Comparison of ENCODE assay signal across 11 mouse cellular contexts in the genomic region with DNA sequence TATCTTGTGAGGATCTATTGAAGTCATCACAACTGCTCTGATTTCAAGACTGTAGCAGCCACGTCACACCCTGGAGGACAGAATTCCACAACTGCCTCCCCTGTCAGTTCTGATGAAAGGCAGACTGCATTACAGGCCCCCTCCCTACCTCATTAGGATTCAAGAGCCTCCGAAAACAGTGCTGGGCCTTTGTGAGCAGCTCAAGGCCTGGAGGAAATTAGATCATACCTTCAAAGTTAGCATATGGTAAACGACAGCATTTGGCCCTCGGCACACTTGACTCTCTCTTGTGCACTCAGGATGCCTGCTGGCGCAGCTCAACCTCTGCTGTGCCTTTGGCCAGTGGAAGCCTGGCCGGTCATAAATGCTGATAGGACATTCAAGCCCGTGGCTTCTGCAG.
DNase-seq lines count a peak whose midpoint lies in the region; ATAC-seq and TF ChIP-seq lines count a peak whose summit lies in the region.
"Had no signal": no experiment of that assay in that cellular context is flagged by ENCODE, and none has a peak within 500 bp of the region (broad histone marks: within the 10 kb centered on the region; RNA-seq: fewer than 3 reads in every experiment).

No protein-coding gene starts in this region.

- no peaks in the 10 kb centered on the region for H3K4me1 ChIP-seq in intestine, embryonic 14.5 days (replicated peaks; ENCODE audit: control insufficient read depth, insufficient read depth, low read length)
- no peaks in the 10 kb centered on the region for H3K4me1 ChIP-seq in intestine, postnatal 0 days (replicated peaks; ENCODE audit: control insufficient read depth, insufficient read depth, low read length)
- 0 out of 2 replicates have a peak, but pooled peaks cover 2% of the 10 kb centered on the region for H3K4me1 ChIP-seq in hindbrain, embryonic 16.5 days (ENCODE audit: control insufficient read depth, insufficient read depth, low read depth, low read length)
- no peaks in the 10 kb centered on the region for H3K4me1 ChIP-seq in stomach, postnatal 0 days (replicated peaks; ENCODE audit: control insufficient read depth, insufficient read depth)
- H3K4me1 ChIP-seq in kidney, embryonic 14.5 days (ENCODE audit: control insufficient read depth, insufficient read depth, low read length) = no peaks in the 10 kb centered on the region

- 36% methylated on average over 7 of the region's 7 CpGs for WGBS in intestine, embryonic 14.5 days
- WGBS in intestine, postnatal 0 days = 66% methylated on average over 7 of the region's 7 CpGs
- WGBS in hindbrain, embryonic 16.5 days = 38% methylated on average over 7 of the region's 7 CpGs
- 56% methylated on average over 7 of the region's 7 CpGs for WGBS in stomach, postnatal 0 days
- 38% methylated on average over 7 of the region's 7 CpGs for WGBS in kidney, embryonic 14.5 days

- ATAC-seq in intestine, embryonic 14.5 days (replicated peaks; ENCODE audit: low FRiP score, low TSS enrichment, low read depth) = peak; percentile 62
- ATAC-seq in intestine, postnatal 0 days = no peak
- peak; percentile 59 for ATAC-seq in hindbrain, embryonic 16.5 days
- ATAC-seq in stomach, postnatal 0 days (ENCODE audit: low FRiP score, low TSS enrichment) = peak; percentile 49; the same call in 1 of the 2 replicates
- ATAC-seq in kidney, embryonic 14.5 days (ENCODE audit: low FRiP score, low TSS enrichment) = no peak

- no peak for DNase-seq in intestine, embryonic 14.5 days (ENCODE audit: low spot score)
- peak; percentile 43 for DNase-seq in embryo, embryonic 11 days
- DNase-seq in stomach, postnatal 0 days (ENCODE audit: low spot score) = no peak
- DNase-seq in lung, postnatal 25 days (ENCODE audit: low spot score) = no peak
- DNase-seq in liver = no peak
- DNase-seq: gastrocnemius, postnatal 25 days; lung, postnatal 10 days had no signal

- H3K4me2 ChIP-seq in intestine, embryonic 14.5 days (ENCODE audit: low read length) = no peak overlapping the region
- no peak overlapping the region for H3K4me2 ChIP-seq in intestine, postnatal 0 days (replicated peaks; ENCODE audit: low read depth)
- no peak overlapping the region for H3K4me2 ChIP-seq in hindbrain, embryonic 16.5 days (ENCODE audit: low read length)
- no peak overlapping the region for H3K4me2 ChIP-seq in stomach, postnatal 0 days (replicated peaks; ENCODE audit: low read depth)
- H3K4me2 ChIP-seq in kidney, embryonic 14.5 days (replicated peaks; ENCODE audit: low read depth, low read length) = no peak overlapping the region

- H3K9me3 ChIP-seq in intestine, embryonic 14.5 days (ENCODE audit: control insufficient read depth, low read length) = no peaks in the 10 kb centered on the region
- no peaks in the 10 kb centered on the region for H3K9me3 ChIP-seq in intestine, postnatal 0 days (ENCODE audit: control insufficient read depth)
- H3K9me3 ChIP-seq in hindbrain, embryonic 16.5 days (ENCODE audit: control insufficient read depth, low read length) = no peaks in the 10 kb centered on the region
- H3K9me3 ChIP-seq in stomach, postnatal 0 days (ENCODE audit: control insufficient read depth, low read length) = no peaks in the 10 kb centered on the region
- H3K9me3 ChIP-seq in kidney, embryonic 14.5 days (ENCODE audit: control insufficient read depth, low read length) = no peaks in the 10 kb centered on the region
- H3K9me3 ChIP-seq: G1E had no signal

- no peak overlapping the region; the same call in 1 of the 2 replicates for H3K27ac ChIP-seq in intestine, embryonic 14.5 days (ENCODE audit: low read depth)
- no peak overlapping the region for H3K27ac ChIP-seq in intestine, postnatal 0 days (ENCODE audit: low read depth, low read length)
- H3K27ac ChIP-seq in hindbrain, embryonic 16.5 days (ENCODE audit: low read depth, low read length) = no peak overlapping the region
- H3K27ac ChIP-seq in stomach, postnatal 0 days (replicated peaks) = no peak overlapping the region
- H3K27ac ChIP-seq in kidney, embryonic 14.5 days (ENCODE audit: low read depth, low read length) = no peak overlapping the region

- no peak for TF ChIP-seq EP300 in stomach, postnatal 0 days (optimal IDR thresholded peaks at IDR 0.05)

- H3K9ac ChIP-seq in intestine, embryonic 14.5 days (ENCODE audit: low read length) = no peak overlapping the region
- no peak overlapping the region for H3K9ac ChIP-seq in intestine, postnatal 0 days (ENCODE audit: low read depth, low read length)
- no peak overlapping the region for H3K9ac ChIP-seq in hindbrain, embryonic 16.5 days (ENCODE audit: low read depth, low read length)
- no peak overlapping the region for H3K9ac ChIP-seq in stomach, postnatal 0 days (ENCODE audit: low read length)
- no peak overlapping the region for H3K9ac ChIP-seq in kidney, embryonic 14.5 days (ENCODE audit: low read depth, low read length)

- no peak overlapping the region for H3K4me3 ChIP-seq in intestine, embryonic 14.5 days (ENCODE audit: low read depth, low read length)
- no peak overlapping the region for H3K4me3 ChIP-seq in intestine, postnatal 0 days (ENCODE audit: low read depth, low read length)
- no peak overlapping the region for H3K4me3 ChIP-seq in hindbrain, embryonic 16.5 days (ENCODE audit: low read length)
- H3K4me3 ChIP-seq in stomach, postnatal 0 days (ENCODE audit: low read depth, low read length) = no peak overlapping the region
- no peak overlapping the region for H3K4me3 ChIP-seq in kidney, embryonic 14.5 days (ENCODE audit: low read length)

- peaks cover 19% of the 10 kb centered on the region for H3K36me3 ChIP-seq in intestine, embryonic 14.5 days (ENCODE audit: control insufficient read depth, insufficient read depth, low read length)
- 0 out of 2 replicates have a peak, but pooled peaks cover 12% of the 10 kb centered on the region for H3K36me3 ChIP-seq in intestine, postnatal 0 days (ENCODE audit: control insufficient read depth, insufficient read depth)
- peaks cover 9% of the 10 kb centered on the region; the same call in 1 of the 2 replicates for H3K36me3 ChIP-seq in hindbrain, embryonic 16.5 days (ENCODE audit: control insufficient read depth, insufficient read depth, low read length)
- H3K36me3 ChIP-seq in stomach, postnatal 0 days (ENCODE audit: control insufficient read depth, insufficient read depth, low read length) = 0 out of 2 replicates have a peak, but pooled peaks cover under 1% of the 10 kb centered on the region
- peaks cover 13% of the 10 kb centered on the region; the same call in 1 of the 2 replicates for H3K36me3 ChIP-seq in kidney, embryonic 14.5 days (ENCODE audit: control insufficient read depth, insufficient read depth, low read length)

- TF ChIP-seq CTCF in intestine, postnatal 0 days (IDR thresholded peaks at IDR 0.05; ENCODE audit: low read depth) = no peak
- no peak for TF ChIP-seq CTCF in stomach, postnatal 0 days (IDR thresholded peaks at IDR 0.05; ENCODE audit: low read depth)

- no peaks in the 10 kb centered on the region for H3K27me3 ChIP-seq in intestine, embryonic 14.5 days (replicated peaks; ENCODE audit: control insufficient read depth, insufficient read depth, low read length)
- no peaks in the 10 kb centered on the region for H3K27me3 ChIP-seq in intestine, postnatal 0 days (replicated peaks; ENCODE audit: control insufficient read depth, insufficient read depth, low read length)
- H3K27me3 ChIP-seq in hindbrain, embryonic 16.5 days (replicated peaks; ENCODE audit: control insufficient read depth, insufficient read depth, low read length) = no peaks in the 10 kb centered on the region
- H3K27me3 ChIP-seq in stomach, postnatal 0 days (ENCODE audit: control insufficient read depth, insufficient read depth, low read length) = no peaks in the 10 kb centered on the region
- H3K27me3 ChIP-seq in kidney, embryonic 14.5 days (ENCODE audit: control insufficient read depth, insufficient read depth, low read length) = no peaks in the 10 kb centered on the region

Comparison
In these comparisons a context has a peak if more than half of its experiments do, and no peak if none do; other contexts are left out.
1. ATAC-seq: peak in intestine, embryonic 14.5 days (single experiment), hindbrain, embryonic 16.5 days (single experiment) and stomach, postnatal 0 days (single experiment); none in intestine, postnatal 0 days (single experiment) and kidney, embryonic 14.5 days (single experiment).